Mouse (Mus musculus) testis, adult 2 months (tissue): ENCODE measurements around the gene Adamts12. TPM values are rescaled to one million over a fixed set of nuclear protein-coding genes. Genes with fewer than 3 reads are reported as not detected.

Source experiments
- H3K27ac ChIP-seq: fragments of 200-500 bp; 2 replicates; pipeline ENCODE4 v1.5.1; 2012; ENCODE audit warnings: low read depth, low read length; ENCODE audit not compliant: control insufficient read depth, insufficient read depth
- H3K27me3 ChIP-seq: fragments of 200-500 bp; 2 replicates; pipeline ENCODE4 v1.6.1; 2012; ENCODE audit warnings: mild to moderate bottlenecking, low read length, moderate library complexity; ENCODE audit not compliant: control insufficient read depth, insufficient read depth
- H3K36me3 ChIP-seq: fragments of 200-500 bp; 2 replicates; pipeline ENCODE4 v1.6.1; 2012; ENCODE audit warnings: mild to moderate bottlenecking, low read length; ENCODE audit not compliant: control insufficient read depth, insufficient read depth
- H3K4me1 ChIP-seq: fragments of 200-500 bp; 2 replicates; pipeline ENCODE4 v1.6.1; 2012; ENCODE audit warnings: low read length; ENCODE audit not compliant: control insufficient read depth, insufficient read depth
- H3K4me3 ChIP-seq: fragments of 200-500 bp; 2 replicates; pipeline ENCODE4 v1.5.1; 2012; ENCODE audit warnings: low read depth, mild to moderate bottlenecking, low read length, moderate library complexity, mixed read lengths; ENCODE audit not compliant: control insufficient read depth
- CTCF ChIP-seq: fragments of 200-500 bp; IDR thresholded peaks from 2 replicates; pipeline ENCODE4 v1.5.1; 2012; ENCODE audit warnings: low read depth, mild to moderate bottlenecking, inconsistent platforms, low read length, moderate library complexity; ENCODE audit not compliant: control insufficient read depth, insufficient read depth, insufficient replicate concordance
- POLR2A ChIP-seq: fragments of 200-500 bp; IDR thresholded peaks from 2 replicates; pipeline ENCODE4 v1.6.1; 2012; ENCODE audit warnings: low read depth, mild to moderate bottlenecking, inconsistent platforms, low read length, moderate library complexity; ENCODE audit not compliant: control insufficient read depth
- polyA plus RNA-seq: library from polyadenylated mRNA; depleted of rRNA; stranded (reverse); fragments of >200 nt; gene quantifications from 2 replicates; pipeline ENCODE4 v1.2.3, GENCODE M21; 2012

The Adamts12 gene
- polyA plus RNA-seq, 1 experiment: 0.26 TPM

DNA sequence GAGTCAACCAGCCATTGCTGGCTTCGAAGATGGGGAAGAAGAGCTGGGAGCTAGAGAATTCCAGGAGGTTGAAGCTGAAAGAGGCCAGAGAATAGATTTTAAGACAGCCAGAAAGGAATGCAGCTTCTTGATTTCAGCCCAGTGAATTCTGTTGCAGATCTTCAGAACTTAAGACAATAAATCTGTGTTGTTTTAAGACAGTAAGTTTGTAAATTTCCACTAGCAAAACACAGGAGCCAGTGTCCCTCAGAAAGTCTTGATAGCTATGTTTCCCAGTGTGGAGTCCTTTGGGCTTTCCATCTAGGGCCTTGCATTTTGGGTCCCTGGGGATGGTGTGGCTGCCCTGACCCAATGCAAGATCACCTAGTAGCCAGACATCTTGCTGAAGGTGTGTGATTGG lies 1.7 kb upstream of the Adamts12 start:
- no peaks in the 10 kb centered on the region for H3K36me3 ChIP-seq
- H3K4me1 ChIP-seq: no peaks in the 10 kb centered on the region; the same call in 1 of the 2 replicates
- no peaks in the 10 kb centered on the region for H3K27me3 ChIP-seq
- TF ChIP-seq CTCF (no peak), POLR2A (no peak)
- H3K4me3 ChIP-seq: no peak overlapping the region
- no peak overlapping the region for H3K27ac ChIP-seq

GRCm38 (mm10) chr15:11064160-11064557 lies 431 bp upstream of the Adamts12 start:
- H3K36me3 ChIP-seq: no peaks in the 10 kb centered on the region
- H3K4me3 ChIP-seq: no peak overlapping the region
- H3K27me3 ChIP-seq: no peaks in the 10 kb centered on the region
- no peaks in the 10 kb centered on the region; the same call in 1 of the 2 replicates for H3K4me1 ChIP-seq
- no peak for TF ChIP-seq POLR2A
- TF ChIP-seq CTCF: no peak
- H3K27ac ChIP-seq: no peak overlapping the region

GRCm38 (mm10) chr15:11065528-11066171 lies 1.1 kb downstream of the Adamts12 start:
- Histone ChIP-seq H3K27me3 (no peaks in the 10 kb centered on the region), H3K36me3 (no peaks in the 10 kb centered on the region), H3K27ac (no peak overlapping the region), H3K4me3 (peak overlapping the region; percentile 30; the same call in 1 of the 2 replicates), H3K4me1 (no peaks in the 10 kb centered on the region; the same call in 1 of the 2 replicates)
- TF ChIP-seq CTCF (no peak), POLR2A (no peak)

DNA sequence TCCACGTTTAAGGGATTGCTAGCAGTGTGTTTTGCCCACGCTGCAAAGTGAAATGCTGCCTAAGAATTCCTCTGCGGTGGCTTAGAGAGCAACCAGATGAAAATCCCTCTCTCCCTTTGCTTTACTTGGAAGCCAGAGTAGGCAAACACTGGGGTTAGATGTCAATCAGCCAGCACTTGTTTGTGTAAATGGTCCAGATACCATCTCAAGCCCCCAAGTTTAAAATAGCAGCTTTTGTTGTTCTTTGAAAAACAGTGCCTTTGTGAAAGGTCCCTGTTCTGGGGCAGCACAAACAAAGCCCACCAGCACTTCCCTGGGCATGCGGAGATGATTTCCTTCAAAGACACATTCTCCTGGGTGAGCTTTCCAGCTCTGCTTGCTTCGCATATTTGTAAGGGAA lies 1.7 kb downstream of the Adamts12 start:
- Histone ChIP-seq H3K36me3 (no peaks in the 10 kb centered on the region), H3K4me1 (no peaks in the 10 kb centered on the region; the same call in 1 of the 2 replicates), H3K27me3 (no peaks in the 10 kb centered on the region), H3K27ac (no peak overlapping the region), H3K4me3 (no peak overlapping the region)
- TF ChIP-seq CTCF: no peak
- TF ChIP-seq POLR2A: no peak

GRCm38 (mm10) chr15:11067891-11068290 lies 3.3 kb downstream of the Adamts12 start:
- Histone ChIP-seq H3K4me3 (no peak overlapping the region), H3K4me1 (no peaks in the 10 kb centered on the region; the same call in 1 of the 2 replicates)
- TF ChIP-seq POLR2A: no peak

GRCm38 (mm10) chr15:11075726-11076361 lies 11.3 kb downstream of the Adamts12 start:
- Histone ChIP-seq H3K4me3 (no peak overlapping the region), H3K27ac (no peak overlapping the region), H3K27me3 (no peaks in the 10 kb centered on the region), H3K4me1 (no peaks in the 10 kb centered on the region), H3K36me3 (no peaks in the 10 kb centered on the region)
- TF ChIP-seq CTCF (no peak), POLR2A (no peak)

More at GRCm38 (mm10) chr15:11067891-11068290, 3.3 kb downstream of the Adamts12 start:
- Histone ChIP-seq H3K36me3 (no peaks in the 10 kb centered on the region), H3K27ac (no peak overlapping the region), H3K27me3 (no peaks in the 10 kb centered on the region)

DNA sequence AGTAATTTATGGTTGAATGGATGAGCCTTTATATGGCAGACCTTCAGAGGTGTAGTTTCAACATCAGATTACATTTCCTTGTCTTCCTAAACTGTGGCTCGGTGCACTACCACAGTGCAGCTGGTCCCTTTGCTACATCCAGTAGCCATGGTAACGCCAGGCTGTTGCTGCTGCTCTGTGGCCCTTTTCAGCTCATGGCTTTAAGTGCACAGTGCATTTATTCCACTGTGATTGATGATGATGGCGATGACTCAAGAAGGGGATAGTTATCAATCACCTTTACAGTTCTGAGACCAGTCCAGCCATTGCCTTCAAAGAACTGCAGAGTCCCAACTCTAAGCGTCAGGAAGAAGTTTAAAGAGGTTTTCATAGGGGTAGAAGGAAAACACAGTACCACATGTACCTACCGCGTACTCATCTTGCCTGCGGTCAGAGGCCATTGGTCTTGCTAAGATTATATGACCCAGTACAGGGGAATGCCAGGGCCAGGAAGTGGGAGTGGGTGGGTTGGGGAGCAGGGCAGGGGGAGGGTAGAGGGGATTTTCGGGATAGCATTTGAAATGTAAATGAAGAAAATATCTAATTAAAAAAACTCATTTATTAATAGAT lies 18.5 kb downstream of the Adamts12 start:
- TF ChIP-seq POLR2A (no peak), CTCF (no peak)
- no peaks in the 10 kb centered on the region for H3K27me3 ChIP-seq
- H3K4me3 ChIP-seq: no peak overlapping the region
- no peaks in the 10 kb centered on the region for H3K4me1 ChIP-seq
- H3K27ac ChIP-seq: no peak overlapping the region
- H3K36me3 ChIP-seq: no peaks in the 10 kb centered on the region
